Mouse (Mus musculus) embryonic fibroblast, embryonic 13.5 days (primary cell): ENCODE results near the gene Ccn5.

ENCODE experiments used
- CTCF ChIP-seq: IDR thresholded peaks from 2 replicates; pipeline ENCODE4 v1.5.1; 2011; ENCODE audit warnings: mild to moderate bottlenecking, control low read depth, low read length, moderate library complexity, borderline replicate concordance; ENCODE audit not compliant: insufficient read depth
- POLR2A ChIP-seq: IDR thresholded peaks from 2 replicates; pipeline ENCODE4 v1.6.1; 2011; ENCODE audit warnings: low read depth, mild to moderate bottlenecking, control low read depth, low read length, moderate library complexity

- no peak for TF ChIP-seq CTCF
- no peak for TF ChIP-seq POLR2A
These were observed 50.6 kb downstream of the Ccn5 start for GRCm38 (mm10) chr2:163871266-163871665.
